Mouse (Mus musculus): ENCODE measurements around the gene Mrpl16. TPM values are rescaled to one million over a fixed set of nuclear protein-coding genes. Genes with fewer than 3 reads are reported as not detected.

Mrpl16 gene
- total RNA-seq, 2 experiments from 2014 or later = 6.8 to 21.0 TPM

GRCm38 (mm10) chr19:11800531-11801315, 30.5 kb downstream of the Mrpl16 start:
- 0 out of 2 replicates have a peak, but pooled peaks have one; percentile 42 for ATAC-seq (replicated peaks; ENCODE audit: low FRiP score, poor library complexity, severe bottlenecking)

- no peak for ATAC-seq (replicated peaks; ENCODE audit: low FRiP score, poor library complexity, severe bottlenecking)
These were observed 34.2 kb downstream of the Mrpl16 start for GRCm38 (mm10) chr19:11804423-11804822.

GRCm38 (mm10) chr19:11807251-11807650, 37.1 kb downstream of the Mrpl16 start:
- no peak for ATAC-seq (replicated peaks; ENCODE audit: low FRiP score, poor library complexity, severe bottlenecking)

GRCm38 (mm10) chr19:11807822-11808221, 37.6 kb downstream of the Mrpl16 start:
- no peak for ATAC-seq (replicated peaks; ENCODE audit: low FRiP score, poor library complexity, severe bottlenecking)

- no peak for ATAC-seq (replicated peaks; ENCODE audit: low FRiP score, poor library complexity, severe bottlenecking)
These were observed 38.3 kb downstream of the Mrpl16 start for GRCm38 (mm10) chr19:11808452-11808851.

- no peak for ATAC-seq (replicated peaks; ENCODE audit: low FRiP score, poor library complexity, severe bottlenecking)
These were observed 40.0 kb downstream of the Mrpl16 start for GRCm38 (mm10) chr19:11810003-11810758.

GRCm38 (mm10) chr19:11810856-11811255, 40.7 kb downstream of the Mrpl16 start:
- ATAC-seq (replicated peaks; ENCODE audit: low FRiP score, poor library complexity, severe bottlenecking) = no peak

- no peak for ATAC-seq (replicated peaks; ENCODE audit: low FRiP score, poor library complexity, severe bottlenecking)
These were observed 41.6 kb downstream of the Mrpl16 start for GRCm38 (mm10) chr19:11811688-11812365.

GRCm38 (mm10) chr19:11813136-11813535, 42.9 kb downstream of the Mrpl16 start:
- ATAC-seq (replicated peaks; ENCODE audit: low FRiP score, poor library complexity, severe bottlenecking) = no peak

- no peak for ATAC-seq (replicated peaks; ENCODE audit: low FRiP score, poor library complexity, severe bottlenecking)
These were observed 43.5 kb downstream of the Mrpl16 start for GRCm38 (mm10) chr19:11813649-11814048.

- no peak for ATAC-seq (replicated peaks; ENCODE audit: low FRiP score, poor library complexity, severe bottlenecking)
These were observed 44.6 kb downstream of the Mrpl16 start for GRCm38 (mm10) chr19:11814742-11815333.

GRCm38 (mm10) chr19:11816706-11817105, 46.5 kb downstream of the Mrpl16 start:
- ATAC-seq (replicated peaks; ENCODE audit: low FRiP score, poor library complexity, severe bottlenecking) = no peak

GRCm38 (mm10) chr19:11817586-11817985, 47.4 kb downstream of the Mrpl16 start:
- no peak for ATAC-seq (replicated peaks; ENCODE audit: low FRiP score, poor library complexity, severe bottlenecking)

GRCm38 (mm10) chr19:11818199-11819142, 48.3 kb downstream of the Mrpl16 start:
- ATAC-seq (replicated peaks; ENCODE audit: low FRiP score, poor library complexity, severe bottlenecking) = no peak

GRCm38 (mm10) chr19:11819143-11819700, 49.0 kb downstream of the Mrpl16 start, which contains the start of gene Stx3:
TSS of gene Stx3 (minus strand) at chr19:11819403.
- ATAC-seq (replicated peaks; ENCODE audit: low FRiP score, poor library complexity, severe bottlenecking) = no peak

- no peak for ATAC-seq (replicated peaks; ENCODE audit: low FRiP score, poor library complexity, severe bottlenecking)
These were observed 49.6 kb downstream of the Mrpl16 start for GRCm38 (mm10) chr19:11819800-11820199.

- ATAC-seq (replicated peaks; ENCODE audit: low FRiP score, poor library complexity, severe bottlenecking) = no peak
These were observed 50.0 kb downstream of the Mrpl16 start for GRCm38 (mm10) chr19:11820211-11820610.

- ATAC-seq (replicated peaks; ENCODE audit: low FRiP score, poor library complexity, severe bottlenecking) = no peak
These were observed 53.3 kb downstream of the Mrpl16 start for GRCm38 (mm10) chr19:11823346-11824065.

Measured in erythroid progenitor cell, adult 5-6 weeks (primary cell).